Mouse (Mus musculus) hindbrain, embryonic 13.5 days (tissue): Measurements from ENCODE around the gene Cd69. TPM values are rescaled to one million over a fixed set of nuclear protein-coding genes. Genes with fewer than 3 reads are reported as not detected.

Experiments
- ATAC-seq: fragments of 200-750 bp; cut with Nextera tagmentation; 2 replicates; pipeline ENCODE4 v1.8.0; 2017; ENCODE audit warnings: moderate TSS enrichment; ENCODE audit not compliant: low FRiP score
- H3K27ac ChIP-seq: fragments of 300-500 bp; sonication (generic); 2 replicates; pipeline ENCODE4 v1.5.1; 2015; ENCODE audit warnings: inconsistent platforms, mild to moderate bottlenecking, moderate library complexity
- H3K27me3 ChIP-seq: fragments of 300-500 bp; sonication (generic); 2 replicates; pipeline ENCODE4 v1.6.1; 2015; ENCODE audit warnings: mild to moderate bottlenecking, inconsistent platforms
- H3K36me3 ChIP-seq: fragments of 300-500 bp; sonication (generic); 2 replicates; pipeline ENCODE4 v1.6.1; 2015; ENCODE audit warnings: mild to moderate bottlenecking, inconsistent platforms
- H3K4me1 ChIP-seq: fragments of 300-500 bp; sonication (generic); replicated peaks from 2 replicates; pipeline ENCODE4 v1.6.1; 2015; ENCODE audit warnings: inconsistent platforms
- H3K4me2 ChIP-seq: fragments of 300-500 bp; sonication (generic); 2 replicates; pipeline ENCODE4 v1.6.1; 2015; ENCODE audit warnings: inconsistent platforms, mild to moderate bottlenecking, moderate library complexity
- H3K4me3 ChIP-seq: fragments of 300-500 bp; sonication (generic); 2 replicates; pipeline ENCODE4 v1.5.1; 2015; ENCODE audit warnings: mild to moderate bottlenecking, inconsistent platforms
- H3K9ac ChIP-seq: fragments of 300-500 bp; sonication (generic); 2 replicates; pipeline ENCODE4 v1.6.1; 2015; ENCODE audit warnings: mild to moderate bottlenecking, inconsistent platforms
- H3K9me3 ChIP-seq: fragments of 300-500 bp; sonication (generic); 2 replicates; pipeline ENCODE4 v1.6.1; 2016; ENCODE audit warnings: inconsistent platforms
- WGBS: fragments of 180-500 bp; shearing (Covaris S2); methylation state at CpG from one replicate; pipeline ENCODE4 v1.1.7; 2015; 5-methylcytosine and 5-hydroxymethylcytosine counted together
- polyA plus RNA-seq: library from polyadenylated mRNA; unstranded; fragments of >200 nt; fragmentation: Nextera tagmentation; extraction: Ambion mirVana; gene quantifications from 2 replicates; pipeline ENCODE4 v1.2.1, GENCODE M21; 2015

Gene Cd69
- polyA plus RNA-seq: not detected in 2 replicates

DNA sequence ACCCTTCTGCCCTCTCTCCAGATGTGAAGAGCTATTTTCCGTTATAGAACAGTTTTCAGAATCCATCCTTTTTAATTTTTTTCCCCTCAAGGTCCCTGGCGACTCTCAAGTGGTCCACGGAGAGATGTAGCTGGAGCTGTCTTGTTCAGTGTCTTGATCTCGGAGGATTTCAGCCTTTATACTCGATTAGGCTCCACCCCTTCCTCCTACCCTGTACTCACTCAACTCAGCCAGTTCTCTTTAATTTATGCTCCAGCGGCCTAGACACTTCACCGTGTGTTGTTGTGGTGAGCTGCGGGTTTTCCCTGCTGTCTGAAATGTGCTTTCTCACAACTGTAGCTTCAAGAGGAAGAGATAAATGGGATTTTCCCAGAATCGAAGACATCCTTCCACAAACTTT, at the start of gene Cd69:
TSS of gene Cd69 (minus strand) at position 217 of the 400 bp plus-strand sequence.
- H3K4me3 ChIP-seq: no peak within 1 kb of the TSS
- H3K4me1 ChIP-seq: no peaks in the 10 kb centered on the region
- no peak for ATAC-seq
- no peaks in the 10 kb centered on the region for H3K36me3 ChIP-seq
- no peak within 1 kb of the TSS for H3K9ac ChIP-seq
- no peaks in the 10 kb centered on the region for H3K9me3 ChIP-seq
- H3K27me3 ChIP-seq: no peaks in the 10 kb centered on the region
- H3K4me2 ChIP-seq: no peak within 1 kb of the TSS
- WGBS: 86% methylated on average over 9 of the region's 9 CpGs
- H3K27ac ChIP-seq: no peak within 1 kb of the TSS

DNA sequence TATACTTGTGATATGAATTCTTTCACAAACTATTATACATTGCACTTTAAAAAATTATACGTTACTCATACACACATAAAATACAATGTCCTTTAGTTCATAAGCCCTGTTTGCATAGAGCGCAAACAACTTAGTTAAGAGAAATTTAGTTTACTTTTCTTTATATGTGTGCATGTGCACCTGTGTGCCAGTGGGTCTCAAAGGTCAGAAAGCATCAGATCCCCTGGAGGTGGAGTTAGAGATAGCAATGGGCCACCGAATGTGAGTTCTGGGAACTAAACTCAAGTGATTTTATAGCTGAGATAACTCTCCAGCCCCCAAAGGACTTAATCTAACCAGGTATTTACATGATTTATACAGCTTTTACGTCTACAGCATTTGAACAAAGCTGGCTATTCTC, 44.1 kb upstream of the Cd69 start:
- 77% methylated on average over 4 of the region's 4 CpGs for WGBS
- Histone ChIP-seq H3K9ac (no peak overlapping the region), H3K27me3 (no peaks in the 10 kb centered on the region), H3K4me2 (no peak overlapping the region), H3K27ac (no peak overlapping the region), H3K4me3 (no peak overlapping the region), H3K9me3 (no peaks in the 10 kb centered on the region), H3K4me1 (no peaks in the 10 kb centered on the region), H3K36me3 (no peaks in the 10 kb centered on the region)
- ATAC-seq: no peak

DNA sequence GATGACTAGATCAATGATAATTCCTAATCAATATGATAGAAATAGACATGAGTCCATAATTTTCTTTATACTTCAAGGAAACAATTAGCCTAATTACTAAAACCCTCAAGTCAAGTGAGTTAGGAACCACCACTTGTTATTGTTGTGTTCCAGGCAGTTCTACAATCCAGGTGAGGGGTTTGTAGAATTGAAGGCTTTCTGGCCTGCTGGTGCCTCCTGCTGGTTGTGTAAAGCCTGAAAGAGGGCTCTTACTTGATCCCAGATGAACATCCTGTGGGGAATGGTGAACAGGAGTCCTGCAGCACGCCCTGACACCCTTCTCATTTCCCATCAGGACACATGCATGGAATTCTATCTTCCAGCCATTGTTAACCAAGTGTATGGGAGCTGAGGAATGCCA, 43.2 kb upstream of the Cd69 start:
- Histone ChIP-seq H3K9me3 (no peaks in the 10 kb centered on the region), H3K4me1 (no peaks in the 10 kb centered on the region), H3K4me3 (no peak overlapping the region), H3K9ac (no peak overlapping the region), H3K4me2 (no peak overlapping the region), H3K36me3 (no peaks in the 10 kb centered on the region), H3K27ac (no peak overlapping the region), H3K27me3 (no peaks in the 10 kb centered on the region)
- no peak for ATAC-seq
- 63% methylated on average over 1 of the region's 1 CpGs for WGBS

DNA sequence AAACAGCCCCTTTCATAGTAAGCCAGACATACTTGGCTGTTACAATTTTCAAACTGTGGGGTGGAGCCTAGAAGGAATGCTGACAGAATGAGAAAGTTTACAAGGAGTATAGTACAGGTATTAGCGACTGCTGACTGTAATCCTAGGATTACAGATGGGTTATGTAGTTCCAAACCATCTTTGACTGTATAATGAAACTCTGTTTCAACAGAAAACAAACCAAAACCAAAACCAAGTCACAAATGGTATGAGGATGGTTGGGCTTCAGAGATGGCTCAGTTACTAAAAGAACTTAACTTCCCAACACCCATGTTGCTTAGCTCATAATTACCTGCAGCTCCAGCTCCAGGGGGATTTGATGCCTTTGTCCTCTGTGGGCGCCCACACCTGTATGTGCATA, 41.2 kb upstream of the Cd69 start:
- H3K9me3 ChIP-seq: no peaks in the 10 kb centered on the region
- no peaks in the 10 kb centered on the region for H3K27me3 ChIP-seq
- WGBS: 74% methylated on average over 2 of the region's 2 CpGs
- H3K4me2 ChIP-seq: no peak overlapping the region
- no peaks in the 10 kb centered on the region for H3K4me1 ChIP-seq
- no peaks in the 10 kb centered on the region for H3K36me3 ChIP-seq
- no peak for ATAC-seq
- H3K27ac ChIP-seq: no peak overlapping the region
- no peak overlapping the region for H3K4me3 ChIP-seq
- no peak overlapping the region for H3K9ac ChIP-seq

DNA sequence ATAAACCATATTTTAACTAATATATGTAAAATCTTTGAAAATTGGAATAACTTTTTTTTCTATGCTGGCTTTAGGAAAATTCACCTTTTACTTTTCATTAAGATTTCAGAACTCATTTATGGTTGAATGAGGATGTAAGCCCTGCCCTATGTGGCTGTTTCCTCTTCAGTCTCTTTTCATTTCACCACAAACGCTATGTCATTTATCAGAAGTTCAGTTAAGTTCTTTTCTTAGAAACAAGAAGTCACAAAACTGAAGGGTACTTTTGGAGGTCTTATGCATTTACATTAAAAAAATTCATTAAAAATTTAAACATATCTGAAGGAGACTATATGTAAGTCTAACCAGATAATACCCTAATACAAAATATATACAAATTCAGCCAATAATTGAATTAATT, 40.5 kb upstream of the Cd69 start:
- no peaks in the 10 kb centered on the region for H3K4me1 ChIP-seq
- H3K9ac ChIP-seq: no peak overlapping the region
- H3K4me2 ChIP-seq: no peak overlapping the region
- no peaks in the 10 kb centered on the region for H3K36me3 ChIP-seq
- H3K4me3 ChIP-seq: no peak overlapping the region
- ATAC-seq: no peak
- H3K9me3 ChIP-seq: no peaks in the 10 kb centered on the region
- 90% methylated on average over 1 of the region's 1 CpGs for WGBS
- no peaks in the 10 kb centered on the region for H3K27me3 ChIP-seq
- no peak overlapping the region for H3K27ac ChIP-seq

DNA sequence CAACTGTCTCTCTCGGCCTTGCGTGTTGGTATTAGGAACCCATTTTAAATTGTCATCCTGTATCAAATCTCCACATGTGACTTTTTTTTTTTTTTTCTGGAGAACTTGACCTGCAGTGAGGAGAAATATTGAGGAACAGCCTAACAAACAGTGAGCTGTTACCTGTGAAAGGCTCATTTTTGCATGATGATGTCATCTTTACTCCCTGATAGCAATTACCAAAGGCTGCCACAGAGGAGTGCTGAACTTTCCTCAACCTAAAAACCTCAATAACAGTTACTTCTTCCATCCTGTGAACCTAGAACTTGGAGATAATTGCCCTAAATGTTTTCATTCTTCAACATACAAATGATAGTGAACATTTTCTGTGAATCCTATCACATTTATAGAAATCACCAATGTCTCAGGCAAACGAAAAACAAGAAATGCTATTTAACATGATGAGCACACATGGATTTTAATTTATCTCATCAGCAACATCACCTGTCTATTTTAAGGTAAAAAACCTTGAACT, 39.5 kb upstream of the Cd69 start:
- Histone ChIP-seq H3K4me1 (no peaks in the 10 kb centered on the region), H3K27me3 (no peaks in the 10 kb centered on the region), H3K9me3 (no peaks in the 10 kb centered on the region), H3K4me3 (no peak overlapping the region), H3K9ac (no peak overlapping the region), H3K36me3 (no peaks in the 10 kb centered on the region), H3K4me2 (no peak overlapping the region), H3K27ac (no peak overlapping the region)
- ATAC-seq: no peak
- WGBS: 89% methylated on average over 3 of the region's 3 CpGs

DNA sequence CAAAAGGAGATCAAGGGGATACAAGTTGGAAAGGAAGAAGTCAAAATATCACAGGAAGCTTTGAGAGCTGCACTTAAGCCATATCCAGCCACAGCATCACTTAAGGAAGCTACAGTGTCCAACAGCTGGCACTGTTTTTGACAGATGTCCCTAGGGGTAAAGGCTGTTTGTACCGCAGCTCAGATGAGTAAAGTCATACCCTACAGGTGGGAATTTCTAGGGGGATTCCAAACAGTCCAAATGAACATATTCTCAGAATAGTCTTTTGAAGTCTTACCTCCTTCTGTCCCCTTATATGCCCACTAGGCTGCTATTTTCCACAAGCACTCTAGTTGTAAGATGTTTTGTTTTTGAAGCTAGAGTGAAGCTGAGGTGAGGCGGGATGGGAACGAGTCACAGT, 37.3 kb upstream of the Cd69 start:
- 83% methylated on average over 3 of the region's 3 CpGs for WGBS
- H3K36me3 ChIP-seq: no peaks in the 10 kb centered on the region

DNA sequence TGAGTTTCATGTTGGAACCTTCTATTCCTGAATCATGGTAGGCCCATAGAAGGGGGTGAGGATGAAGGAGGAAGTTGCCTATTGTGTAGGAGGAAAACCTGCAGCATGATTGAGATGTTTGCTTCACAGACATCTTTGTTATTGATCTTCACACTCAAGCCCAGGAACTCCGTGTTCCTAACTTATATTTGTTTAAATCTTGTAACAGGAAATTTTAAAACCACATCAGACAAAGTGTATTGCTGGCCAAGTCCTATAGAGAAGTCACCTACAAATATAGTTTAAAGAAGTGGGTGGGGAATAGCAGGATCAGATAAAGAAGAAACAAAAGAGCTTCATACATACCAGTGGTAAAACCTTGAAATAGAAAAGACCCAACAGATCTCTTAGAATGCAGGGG, 28.9 kb upstream of the Cd69 start:
- ATAC-seq: no peak
- H3K36me3 ChIP-seq: no peaks in the 10 kb centered on the region
- H3K4me1 ChIP-seq: no peaks in the 10 kb centered on the region
- H3K27me3 ChIP-seq: no peaks in the 10 kb centered on the region
- no peak overlapping the region for H3K27ac ChIP-seq
- H3K9ac ChIP-seq: no peak overlapping the region
- no peak overlapping the region for H3K4me2 ChIP-seq
- H3K9me3 ChIP-seq: no peaks in the 10 kb centered on the region
- no peak overlapping the region for H3K4me3 ChIP-seq
- 77% methylated on average over 1 of the region's 1 CpGs for WGBS

More for the DNA sequence above, 37.3 kb upstream of the Cd69 start:
- no peak for ATAC-seq
- H3K4me3 ChIP-seq: no peak overlapping the region
- H3K9ac ChIP-seq: no peak overlapping the region
- H3K27me3 ChIP-seq: no peaks in the 10 kb centered on the region
- no peak overlapping the region for H3K27ac ChIP-seq
- H3K4me1 ChIP-seq: no peaks in the 10 kb centered on the region
- H3K9me3 ChIP-seq: no peaks in the 10 kb centered on the region
- no peak overlapping the region for H3K4me2 ChIP-seq

DNA sequence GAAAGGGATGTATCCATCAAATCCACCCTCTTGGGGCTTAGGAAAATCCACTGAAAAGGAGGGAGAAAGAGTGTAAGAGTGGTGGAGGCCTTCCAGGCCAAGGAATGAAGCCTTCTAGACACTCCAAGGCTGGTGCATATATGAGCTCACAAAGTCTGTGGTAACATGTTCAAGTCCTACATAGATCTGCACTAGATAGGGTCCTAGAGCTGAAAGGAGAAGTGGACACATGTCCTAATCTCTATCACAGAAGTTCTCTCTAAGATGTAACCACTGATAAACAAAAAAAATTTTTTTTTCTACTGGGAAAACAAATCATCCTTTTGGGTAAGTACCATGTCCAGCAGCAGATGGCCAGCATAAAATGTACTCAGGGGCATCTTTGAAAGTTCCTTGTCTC, 13.5 kb upstream of the Cd69 start:
- no peaks in the 10 kb centered on the region for H3K27me3 ChIP-seq
- H3K4me3 ChIP-seq: no peak overlapping the region
- H3K4me2 ChIP-seq: no peak overlapping the region
- H3K9ac ChIP-seq: no peak overlapping the region
- H3K4me1 ChIP-seq: no peaks in the 10 kb centered on the region
- H3K27ac ChIP-seq: no peak overlapping the region
- no peak for ATAC-seq
- H3K9me3 ChIP-seq: no peaks in the 10 kb centered on the region
- no peaks in the 10 kb centered on the region for H3K36me3 ChIP-seq

DNA sequence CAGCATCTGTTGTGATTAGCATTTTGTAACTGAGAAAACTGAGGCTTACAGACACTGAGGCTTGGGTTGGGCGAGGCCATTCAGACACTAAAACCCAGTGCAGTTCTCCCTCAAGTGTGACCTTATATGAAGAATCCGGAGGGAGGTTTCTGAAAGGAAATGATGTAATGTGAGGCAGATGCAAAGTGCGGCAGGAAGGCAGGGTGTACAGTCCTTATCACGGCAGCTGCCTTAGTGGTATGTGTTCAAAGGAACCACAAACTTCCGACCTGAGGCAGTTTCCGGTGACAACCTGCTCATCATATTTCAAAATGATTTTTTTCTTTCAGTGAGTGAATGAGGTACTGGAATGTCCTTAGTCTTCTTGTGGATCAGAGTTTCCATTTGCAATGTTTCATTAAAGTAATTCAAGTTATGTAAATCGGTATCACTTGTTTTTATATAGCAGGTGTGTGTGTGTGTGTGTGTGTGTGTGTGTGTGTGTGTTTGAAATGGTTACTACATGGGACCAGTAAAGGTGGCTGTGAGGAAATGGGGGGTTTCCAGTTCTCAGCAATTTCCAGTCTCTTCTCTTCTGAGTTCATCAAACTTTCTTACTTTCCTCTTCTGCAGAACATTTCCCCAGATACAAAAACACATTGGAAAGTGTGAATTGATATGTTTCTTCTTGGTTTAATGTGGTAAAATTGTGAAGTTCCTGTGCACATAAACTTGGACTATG, 9.3 kb upstream of the Cd69 start:
- Histone ChIP-seq H3K36me3 (no peaks in the 10 kb centered on the region), H3K9me3 (no peaks in the 10 kb centered on the region), H3K4me3 (no peak overlapping the region), H3K9ac (no peak overlapping the region), H3K4me1 (no peaks in the 10 kb centered on the region), H3K27ac (no peak overlapping the region), H3K27me3 (no peaks in the 10 kb centered on the region), H3K4me2 (no peak overlapping the region)
- WGBS: 82% methylated on average over 7 of the region's 7 CpGs
- ATAC-seq: no peak

DNA sequence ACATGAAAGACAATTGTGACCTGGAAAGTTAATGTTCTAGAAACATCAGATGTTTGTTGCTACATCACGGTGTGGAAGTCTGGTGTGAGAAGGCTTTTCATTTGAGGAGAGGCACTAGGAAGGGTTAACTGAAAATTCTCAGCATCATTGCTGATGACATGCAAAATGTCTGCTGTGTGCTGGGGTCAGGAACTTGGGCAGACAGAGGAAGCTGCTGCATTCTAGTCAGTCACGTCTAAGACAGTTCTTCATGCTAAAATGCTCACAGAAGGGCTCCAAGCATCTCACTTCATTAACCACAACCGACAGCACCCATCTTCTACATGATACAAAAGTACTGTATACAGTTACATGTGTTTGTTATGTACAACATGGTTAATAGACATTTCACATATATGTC, 8.0 kb upstream of the Cd69 start:
- ATAC-seq: no peak
- Histone ChIP-seq H3K4me1 (no peaks in the 10 kb centered on the region), H3K4me3 (no peak overlapping the region), H3K27me3 (no peaks in the 10 kb centered on the region), H3K9me3 (no peaks in the 10 kb centered on the region), H3K9ac (no peak overlapping the region), H3K27ac (no peak overlapping the region), H3K4me2 (no peak overlapping the region), H3K36me3 (no peaks in the 10 kb centered on the region)
- 71% methylated on average over 3 of the region's 3 CpGs for WGBS

DNA sequence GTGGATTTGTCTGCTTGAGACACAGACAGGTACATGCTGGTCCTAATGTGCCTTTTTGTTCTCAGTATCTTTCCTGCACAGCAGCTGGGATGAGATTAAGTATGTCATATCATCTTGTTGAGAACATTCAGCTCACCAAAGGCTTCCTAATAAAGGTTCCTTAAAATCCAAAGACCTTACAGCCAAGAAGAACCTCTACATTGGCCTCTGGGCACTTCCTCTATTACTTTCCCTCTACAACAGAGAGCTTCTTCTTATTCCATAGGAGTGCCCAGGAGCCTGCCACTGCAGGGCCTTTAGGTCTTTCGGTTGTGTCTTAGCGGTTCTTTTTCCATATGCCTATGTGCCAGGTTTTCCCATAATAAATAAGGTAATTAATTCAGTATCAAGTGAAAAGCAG, 1.2 kb upstream of the Cd69 start:
- ATAC-seq: no peak

DNA sequence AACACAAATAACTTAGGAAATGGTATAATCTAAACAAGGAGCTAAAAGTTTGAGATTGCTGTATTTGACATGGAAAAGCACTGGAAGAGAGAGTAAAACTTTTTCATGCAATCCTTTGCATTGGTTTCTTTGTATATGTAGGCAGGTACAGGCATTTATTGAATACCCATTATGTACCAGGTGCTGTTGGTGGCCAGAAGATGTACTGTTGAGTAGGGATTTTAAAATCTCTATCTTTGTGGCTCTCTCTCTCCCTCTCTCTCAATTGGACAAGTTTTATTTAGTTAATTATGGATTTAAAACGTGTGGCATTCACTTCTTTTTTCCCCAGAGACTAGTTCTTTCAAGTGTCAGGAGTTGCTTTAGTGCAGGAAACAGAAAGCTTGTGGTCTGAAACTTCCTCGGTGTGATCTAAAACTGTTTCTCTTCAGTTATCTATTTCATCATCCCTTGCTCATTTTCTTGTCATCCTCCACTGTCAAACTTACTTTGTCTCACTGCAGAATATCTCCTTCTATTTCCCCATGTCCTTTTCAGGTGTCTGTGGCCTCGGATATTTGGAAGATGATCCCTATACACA, 478 bp upstream of the Cd69 start:
- Histone ChIP-seq H3K27me3 (no peaks in the 10 kb centered on the region), H3K27ac (no peak overlapping the region), H3K4me3 (no peak overlapping the region), H3K9me3 (no peaks in the 10 kb centered on the region), H3K9ac (no peak overlapping the region), H3K36me3 (no peaks in the 10 kb centered on the region), H3K4me2 (no peak overlapping the region), H3K4me1 (no peaks in the 10 kb centered on the region)
- WGBS: 70% methylated on average over 3 of the region's 3 CpGs
- no peak for ATAC-seq

More for the DNA sequence above, 1.2 kb upstream of the Cd69 start:
- Histone ChIP-seq H3K4me1 (no peaks in the 10 kb centered on the region), H3K27ac (no peak overlapping the region), H3K9me3 (no peaks in the 10 kb centered on the region), H3K36me3 (no peaks in the 10 kb centered on the region), H3K27me3 (no peaks in the 10 kb centered on the region), H3K4me2 (no peak overlapping the region), H3K9ac (no peak overlapping the region), H3K4me3 (no peak overlapping the region)
- WGBS: 92% methylated on average over 2 of the region's 2 CpGs
